Mouse (Mus musculus) stomach, embryonic 14.5 days (tissue): Measurements from ENCODE around the gene Cxcl15. TPM values are rescaled to one million over a fixed set of nuclear protein-coding genes. Genes with fewer than 3 reads are reported as not detected.

Experiments used
- ATAC-seq: fragments of 200-750 bp; cut with Nextera tagmentation; 2 replicates; pipeline ENCODE4 v1.8.0; 2017; ENCODE audit warnings: low read depth, moderate TSS enrichment; ENCODE audit not compliant: insufficient number of reproducible peaks, insufficient read depth, low FRiP score
- H3K27ac ChIP-seq: fragments of 300-500 bp; sonication (generic); 2 replicates; pipeline ENCODE4 v1.5.1; 2014; ENCODE audit warnings: mild to moderate bottlenecking, low read length, moderate library complexity, mixed read lengths
- H3K27me3 ChIP-seq: fragments of 300-500 bp; sonication (generic); 2 replicates; pipeline ENCODE4 v1.6.1; 2014; ENCODE audit warnings: low read length, control low read depth, mixed read lengths; ENCODE audit not compliant: control insufficient read depth, insufficient read depth
- H3K36me3 ChIP-seq: fragments of 300-500 bp; sonication (generic); 2 replicates; pipeline ENCODE4 v1.6.1; 2014; ENCODE audit warnings: mild to moderate bottlenecking, control low read depth, low read length, moderate library complexity, mixed read lengths; ENCODE audit not compliant: control insufficient read depth, insufficient read depth
- H3K4me1 ChIP-seq: fragments of 300-500 bp; sonication (generic); 2 replicates; pipeline ENCODE4 v1.6.1; 2014; ENCODE audit warnings: low read length, control low read depth, mixed read lengths; ENCODE audit not compliant: control insufficient read depth, insufficient read depth
- H3K4me2 ChIP-seq: fragments of 300-500 bp; sonication (generic); replicated peaks from 2 replicates; pipeline ENCODE4 v1.6.1; 2014; ENCODE audit warnings: low read depth, low read length, control low read depth
- H3K4me3 ChIP-seq: fragments of 300-500 bp; sonication (generic); 2 replicates; pipeline ENCODE4 v1.5.1; 2014; ENCODE audit warnings: low read depth, low read length, control low read depth
- H3K9ac ChIP-seq: fragments of 300-500 bp; sonication (generic); replicated peaks from 2 replicates; pipeline ENCODE4 v1.6.1; 2014; ENCODE audit warnings: low read depth, mild to moderate bottlenecking, control low read depth, low read length, moderate library complexity, mixed read lengths
- H3K9me3 ChIP-seq: fragments of 300-500 bp; sonication (generic); 2 replicates; pipeline ENCODE4 v1.6.1; 2016; ENCODE audit warnings: low read depth, low read length, control low read depth; ENCODE audit not compliant: control insufficient read depth
- WGBS: fragments of 180-500 bp; shearing (Covaris S2); extraction: QIAGEN DNeasy Blood & Tissue Kit; methylation state at CpG from one replicate; pipeline ENCODE4 v1.1.7; 2014; 5-methylcytosine and 5-hydroxymethylcytosine counted together
- polyA plus RNA-seq: library from polyadenylated mRNA; unstranded; fragments of >200 nt; fragmentation: Nextera tagmentation; extraction: Ambion mirVana; gene quantifications from 2 replicates; pipeline ENCODE4 v1.2.1, GENCODE M21; 2014

Gene Cxcl15
- 3.6 and 5.0 TPM in 2 replicates for polyA plus RNA-seq

- Histone ChIP-seq H3K9me3 (no peaks in the 10 kb centered on the region), H3K4me2 (peak within 1 kb of the TSS; percentile 3; the same call in 1 of the 2 replicates), H3K4me1 (no peaks in the 10 kb centered on the region), H3K9ac (no peak within 1 kb of the TSS), H3K4me3 (no peak within 1 kb of the TSS), H3K27me3 (no peaks in the 10 kb centered on the region), H3K27ac (no peak within 1 kb of the TSS; the same call in 1 of the 2 replicates), H3K36me3 (no peaks in the 10 kb centered on the region)
- ATAC-seq = peak; percentile 87; the same call in 1 of the 2 replicates
- WGBS = 42% methylated on average over 5 of the region's 5 CpGs
These were observed at the start of gene Cxcl15 for GRCm38 (mm10) chr5:90794195-90794625. TSS of gene Cxcl15 (plus strand) at chr5:90794534.

- Histone ChIP-seq H3K27me3 (no peaks in the 10 kb centered on the region), H3K9ac (no peak overlapping the region), H3K4me2 (no peak overlapping the region), H3K27ac (no peak overlapping the region), H3K9me3 (no peaks in the 10 kb centered on the region), H3K4me3 (no peak overlapping the region), H3K36me3 (no peaks in the 10 kb centered on the region), H3K4me1 (peaks cover 12% of the 10 kb centered on the region; the same call in 1 of the 2 replicates)
- 92% methylated on average over 1 of the region's 1 CpGs for WGBS
- ATAC-seq = no peak
These were observed 40.4 kb upstream of the Cxcl15 start for GRCm38 (mm10) chr5:90753934-90754333.

GRCm38 (mm10) chr5:90758020-90758605, 36.2 kb upstream of the Cxcl15 start:
- Histone ChIP-seq H3K9me3 (no peaks in the 10 kb centered on the region), H3K9ac (no peak overlapping the region), H3K4me3 (no peak overlapping the region), H3K4me1 (peaks cover 19% of the 10 kb centered on the region; the same call in 1 of the 2 replicates), H3K27me3 (0 out of 2 replicates have a peak, but pooled peaks cover 4% of the 10 kb centered on the region), H3K36me3 (no peaks in the 10 kb centered on the region), H3K4me2 (no peak overlapping the region), H3K27ac (no peak overlapping the region)
- WGBS = 34% methylated on average over 5 of the region's 5 CpGs
- no peak for ATAC-seq

GRCm38 (mm10) chr5:90759077-90760065, 35.0 kb upstream of the Cxcl15 start, which contains the start of gene Cxcl5:
TSS of gene Cxcl5 (plus strand) at chr5:90759360.
- Histone ChIP-seq H3K4me3 (peak within 1 kb of the TSS; percentile 29), H3K27me3 (0 out of 2 replicates have a peak, but pooled peaks cover 4% of the 10 kb centered on the region), H3K4me1 (peaks cover 19% of the 10 kb centered on the region; the same call in 1 of the 2 replicates), H3K9ac (no peak within 1 kb of the TSS), H3K36me3 (no peaks in the 10 kb centered on the region), H3K4me2 (peak within 1 kb of the TSS; percentile 64), H3K9me3 (no peaks in the 10 kb centered on the region), H3K27ac (no peak within 1 kb of the TSS)
- ATAC-seq = no peak
- 5% methylated on average over 32 of the region's 32 CpGs for WGBS

- Histone ChIP-seq H3K4me3 (no peak overlapping the region), H3K36me3 (no peaks in the 10 kb centered on the region), H3K27ac (no peak overlapping the region), H3K4me2 (no peak overlapping the region), H3K9me3 (no peaks in the 10 kb centered on the region), H3K9ac (no peak overlapping the region), H3K27me3 (0 out of 2 replicates have a peak, but pooled peaks cover 4% of the 10 kb centered on the region), H3K4me1 (peaks cover 19% of the 10 kb centered on the region; the same call in 1 of the 2 replicates)
- 40% methylated on average over 4 of the region's 4 CpGs for WGBS
- ATAC-seq = no peak
These were observed 34.0 kb upstream of the Cxcl15 start for GRCm38 (mm10) chr5:90760303-90760702.

GRCm38 (mm10) chr5:90760844-90761243, 33.5 kb upstream of the Cxcl15 start:
- Histone ChIP-seq H3K4me1 (peaks cover 19% of the 10 kb centered on the region; the same call in 1 of the 2 replicates), H3K4me3 (no peak overlapping the region), H3K27ac (no peak overlapping the region), H3K9me3 (no peaks in the 10 kb centered on the region), H3K36me3 (no peaks in the 10 kb centered on the region), H3K27me3 (0 out of 2 replicates have a peak, but pooled peaks cover 4% of the 10 kb centered on the region), H3K9ac (no peak overlapping the region), H3K4me2 (no peak overlapping the region)
- WGBS = 94% methylated on average over 2 of the region's 2 CpGs
- no peak for ATAC-seq

- H3K9ac ChIP-seq = no peak overlapping the region
- WGBS = 82% methylated on average over 3 of the region's 3 CpGs
- no peak for ATAC-seq
These were observed 32.5 kb upstream of the Cxcl15 start for GRCm38 (mm10) chr5:90761834-90762233.

More at GRCm38 (mm10) chr5:90761834-90762233, 32.5 kb upstream of the Cxcl15 start:
- H3K4me1 ChIP-seq = peaks cover 19% of the 10 kb centered on the region; the same call in 1 of the 2 replicates
- H3K9me3 ChIP-seq = no peaks in the 10 kb centered on the region
- no peak overlapping the region for H3K4me2 ChIP-seq
- 0 out of 2 replicates have a peak, but pooled peaks cover 4% of the 10 kb centered on the region for H3K27me3 ChIP-seq
- no peaks in the 10 kb centered on the region for H3K36me3 ChIP-seq
- H3K4me3 ChIP-seq = no peak overlapping the region
- H3K27ac ChIP-seq = no peak overlapping the region
